Mouse (Mus musculus) heart, embryonic 14.5 days (tissue): Measurements from ENCODE around the gene Tas2r143. TPM values are rescaled to one million over a fixed set of nuclear protein-coding genes. Genes with fewer than 3 reads are reported as not detected.

Source experiments
- ATAC-seq: fragments of 200-750 bp; cut with Nextera tagmentation; 2 replicates; pipeline ENCODE4 v1.8.0; 2017; ENCODE audit warnings: low read depth, moderate TSS enrichment; ENCODE audit not compliant: insufficient number of reproducible peaks, insufficient read depth, low FRiP score
- H3K27ac ChIP-seq, 2 experiments: fragments of 200-500 bp in 1 of 2; fragments of 300-500 bp in 1 of 2; sonication (generic) in 1 of 2; replicated peaks in 1 of 2; 2 replicates each; pipeline ENCODE4 v1.5.1; 2012 to 2014; ENCODE audit warnings: low read depth in 2 of 2, low read length in 2 of 2, control low read depth in 1 of 2, mild to moderate bottlenecking in 1 of 2, mixed read lengths in 1 of 2; ENCODE audit not compliant: control insufficient read depth in 1 of 2, insufficient read depth in 1 of 2
- H3K27me3 ChIP-seq: fragments of 300-500 bp; sonication (generic); 2 replicates; pipeline ENCODE4 v1.6.1; 2014; ENCODE audit warnings: mild to moderate bottlenecking, low read length, control low read depth; ENCODE audit not compliant: control insufficient read depth, insufficient read depth
- H3K36me3 ChIP-seq: fragments of 300-500 bp; sonication (generic); 2 replicates; pipeline ENCODE4 v1.6.1; 2014; ENCODE audit warnings: mild to moderate bottlenecking, control low read depth, low read length, mixed read lengths; ENCODE audit not compliant: control insufficient read depth, insufficient read depth
- H3K4me1 ChIP-seq, 2 experiments: fragments of 200-500 bp in 1 of 2; fragments of 300-500 bp in 1 of 2; sonication (generic) in 1 of 2; 2 replicates each; pipeline ENCODE4 v1.6.1; 2012 to 2014; ENCODE audit warnings: low read length in 2 of 2, control low read depth in 1 of 2, mixed read lengths in 1 of 2; ENCODE audit not compliant: control insufficient read depth in 2 of 2, insufficient read depth in 2 of 2
- H3K4me2 ChIP-seq: fragments of 300-500 bp; sonication (generic); 2 replicates; pipeline ENCODE4 v1.6.1; 2014; ENCODE audit warnings: mild to moderate bottlenecking, low read length
- H3K4me3 ChIP-seq, 2 experiments: fragments of 200-500 bp in 1 of 2; fragments of 300-500 bp in 1 of 2; sonication (generic) in 1 of 2; 2 replicates each; pipeline ENCODE4 v1.5.1; 2012 to 2014; ENCODE audit warnings: low read length in 2 of 2, mild to moderate bottlenecking in 2 of 2, control low read depth in 1 of 2, low read depth in 1 of 2, moderate library complexity in 1 of 2; ENCODE audit not compliant: control insufficient read depth in 1 of 2, insufficient read depth in 1 of 2
- H3K9ac ChIP-seq: fragments of 300-500 bp; sonication (generic); 2 replicates; pipeline ENCODE4 v1.6.1; 2014; ENCODE audit warnings: mild to moderate bottlenecking, low read length
- H3K9me3 ChIP-seq: fragments of 300-500 bp; sonication (generic); 2 replicates; pipeline ENCODE4 v1.6.1; 2016; ENCODE audit warnings: low read length, control low read depth; ENCODE audit not compliant: control insufficient read depth
- WGBS: fragments of 180-500 bp; shearing (Covaris S2); extraction: QIAGEN DNeasy Blood & Tissue Kit; methylation state at CpG from one replicate; pipeline ENCODE4 v1.1.7; 2014; 5-methylcytosine and 5-hydroxymethylcytosine counted together
- polyA plus RNA-seq: library from polyadenylated mRNA; unstranded; fragments of >200 nt; fragmentation: Nextera tagmentation; extraction: Ambion mirVana; gene quantifications from 2 replicates; pipeline ENCODE4 v1.2.1, GENCODE M21; 2014

Tas2r143 gene
- polyA plus RNA-seq, result not detected in 2 replicates

DNA sequence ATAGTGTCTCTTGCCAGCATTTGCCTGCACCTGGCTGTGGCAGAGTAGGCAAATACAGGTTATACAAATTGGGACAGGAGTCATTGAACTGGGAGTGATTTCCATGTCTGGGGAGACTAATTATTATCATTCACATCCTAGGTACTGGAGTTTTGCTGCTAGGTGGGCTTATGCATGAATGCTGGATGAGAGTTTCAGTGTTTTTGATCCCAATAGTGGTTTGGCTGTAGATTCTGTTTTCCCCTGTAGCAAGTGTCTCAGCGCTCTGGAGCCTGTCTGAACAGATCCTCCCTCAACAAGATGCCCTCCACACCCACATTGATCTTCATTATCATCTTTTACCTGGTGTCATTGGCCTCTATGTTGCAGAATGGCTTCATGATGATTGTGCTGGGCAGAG, at the start of gene Tas2r143:
TSS of gene Tas2r143 (plus strand) at position 301 of the 400 bp plus-strand sequence.
- whole genome bisulfite sequencing, result 79% methylated on average over 1 of the region's 1 CpGs
- Histone ChIP-seq H3K4me1 (peaks cover 8 to 9% of the 10 kb centered on the region in 2 experiments; a peak in 3 of 4 replicates), H3K4me3 (no peak within 1 kb of the TSS), H3K36me3 (no peaks in the 10 kb centered on the region), H3K9me3 (no peaks in the 10 kb centered on the region), H3K9ac (no peak within 1 kb of the TSS), H3K27ac (no peak within 1 kb of the TSS), H3K27me3 (no peaks in the 10 kb centered on the region), H3K4me2 (no peak within 1 kb of the TSS)
- no peak for ATAC-seq

DNA sequence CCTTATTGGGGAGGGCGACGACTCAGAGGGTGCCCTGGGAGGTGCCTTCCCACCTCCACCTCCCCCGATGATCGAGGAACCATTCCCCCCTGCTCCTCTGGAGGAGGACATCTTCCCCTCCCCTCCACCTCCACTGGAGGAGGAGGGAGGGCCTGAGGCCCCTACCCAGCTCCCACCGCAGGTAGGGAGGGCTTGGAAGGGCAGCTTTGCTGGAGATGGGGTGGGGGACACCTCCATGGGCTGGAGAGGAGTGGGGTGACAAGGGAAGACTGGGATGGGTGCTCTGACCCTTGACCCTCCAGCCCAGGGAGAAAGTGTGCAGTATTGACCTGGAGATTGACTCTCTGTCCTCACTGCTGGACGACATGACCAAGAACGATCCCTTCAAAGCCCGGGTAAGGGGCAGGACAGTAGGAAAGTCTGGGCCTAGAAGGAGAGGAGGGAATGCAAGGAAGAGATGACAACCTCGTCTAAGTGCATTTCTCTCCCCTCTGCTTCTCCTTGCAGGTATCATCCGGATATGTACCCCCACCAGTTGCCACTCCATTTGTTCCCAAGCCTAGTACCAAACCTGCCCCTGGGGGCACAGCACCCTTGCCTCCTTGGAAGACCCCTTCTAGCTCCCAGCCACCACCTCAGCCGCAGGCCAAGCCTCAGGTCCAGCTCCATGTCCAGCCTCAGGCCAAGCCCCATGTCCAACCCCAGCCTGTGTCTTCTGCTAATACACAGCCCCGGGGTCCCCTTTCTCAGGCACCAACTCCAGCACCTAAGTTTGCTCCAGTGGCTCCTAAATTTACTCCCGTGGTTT, 48.9 kb upstream of the Tas2r143 start:
- 28% methylated on average over 12 of the region's 13 CpGs for WGBS
- Histone ChIP-seq H3K27ac (peak overlapping the region; percentile 86 to 99), H3K4me1 (peaks cover 39 to 59% of the 10 kb centered on the region in 2 experiments), H3K4me3 (peak overlapping the region; percentile 73 to 98), H3K9ac (peak overlapping the region; percentile 98), H3K4me2 (peak overlapping the region; percentile 96), H3K9me3 (no peaks in the 10 kb centered on the region), H3K27me3 (no peaks in the 10 kb centered on the region), H3K36me3 (peaks cover 46% of the 10 kb centered on the region)
- ATAC-seq, result no peak

DNA sequence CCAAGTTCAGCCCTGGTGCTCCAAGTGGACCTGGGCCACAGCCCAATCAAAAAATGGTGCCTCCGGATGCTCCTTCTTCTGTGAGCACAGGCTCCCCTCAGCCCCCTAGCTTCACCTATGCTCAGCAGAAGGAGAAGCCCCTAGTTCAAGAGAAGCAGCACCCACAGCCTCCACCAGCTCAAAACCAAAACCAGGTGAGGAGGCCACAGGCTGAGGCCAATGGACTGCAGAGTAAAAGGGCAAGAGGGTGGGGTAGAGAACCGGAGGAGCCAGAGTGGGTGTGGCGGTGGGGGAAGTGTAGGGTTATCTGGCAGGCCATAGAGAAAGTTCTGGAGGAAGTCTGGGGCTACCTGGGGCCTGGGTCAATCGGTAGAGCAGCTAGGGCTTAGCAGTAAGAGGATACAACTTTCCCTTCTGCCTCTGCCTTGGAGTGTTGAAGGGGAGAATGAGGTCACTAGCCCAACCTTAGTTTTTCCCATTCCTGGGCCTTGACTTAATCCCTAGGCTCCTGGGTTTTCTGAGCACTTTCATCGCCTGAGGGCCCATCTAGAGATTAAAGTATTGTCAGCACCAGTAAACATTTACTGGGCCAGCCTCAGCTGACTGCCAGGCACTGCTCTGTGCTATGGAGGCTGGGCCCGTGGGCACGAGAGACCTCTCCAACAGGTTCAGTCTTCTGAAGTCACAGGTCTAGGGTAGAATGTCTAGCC, 48.1 kb upstream of the Tas2r143 start:
- H3K9me3 ChIP-seq, result no peaks in the 10 kb centered on the region
- H3K4me1 ChIP-seq, result peaks cover 41 to 66% of the 10 kb centered on the region in 2 experiments
- WGBS, result 27% methylated on average over 7 of the region's 7 CpGs
- peak overlapping the region; percentile 96 for H3K4me2 ChIP-seq
- no peak for ATAC-seq
- peaks cover 54% of the 10 kb centered on the region for H3K36me3 ChIP-seq
- H3K4me3 ChIP-seq, result peak overlapping the region; percentile 73 to 98
- H3K27me3 ChIP-seq, result no peaks in the 10 kb centered on the region
- H3K9ac ChIP-seq, result peak overlapping the region; percentile 98
- peak overlapping the region; percentile 58 to 99 for H3K27ac ChIP-seq

DNA sequence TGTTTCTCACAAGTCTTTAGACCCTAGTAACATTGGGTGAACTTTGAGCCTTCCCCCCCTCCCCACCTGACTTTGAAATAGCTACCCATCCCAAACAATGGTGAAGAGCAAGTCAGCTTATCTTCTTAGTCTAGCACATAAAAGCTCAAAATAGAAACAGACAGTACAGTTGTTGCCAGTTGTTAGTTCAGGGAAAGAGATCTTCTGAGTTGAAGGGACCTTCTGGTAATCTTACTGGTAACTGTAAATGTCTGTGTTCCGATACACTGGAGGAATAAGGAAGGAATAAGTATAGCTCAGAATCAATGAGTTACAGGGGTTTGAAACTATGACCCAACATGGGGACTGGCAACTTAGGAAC, 47.6 kb upstream of the Tas2r143 start:
- ATAC-seq, result no peak
- peak overlapping the region; percentile 96 for H3K4me2 ChIP-seq
- peaks cover 41 to 70% of the 10 kb centered on the region in 2 experiments for H3K4me1 ChIP-seq
- H3K27ac ChIP-seq, result peak overlapping the region; percentile 58 to 99
- H3K9me3 ChIP-seq, result no peaks in the 10 kb centered on the region
- 75% methylated on average over 1 of the region's 1 CpGs for WGBS
- peak overlapping the region; percentile 98 for H3K9ac ChIP-seq
- peaks cover 59% of the 10 kb centered on the region for H3K36me3 ChIP-seq
- H3K4me3 ChIP-seq, result peak overlapping the region; percentile 73 to 98
- H3K27me3 ChIP-seq, result no peaks in the 10 kb centered on the region

DNA sequence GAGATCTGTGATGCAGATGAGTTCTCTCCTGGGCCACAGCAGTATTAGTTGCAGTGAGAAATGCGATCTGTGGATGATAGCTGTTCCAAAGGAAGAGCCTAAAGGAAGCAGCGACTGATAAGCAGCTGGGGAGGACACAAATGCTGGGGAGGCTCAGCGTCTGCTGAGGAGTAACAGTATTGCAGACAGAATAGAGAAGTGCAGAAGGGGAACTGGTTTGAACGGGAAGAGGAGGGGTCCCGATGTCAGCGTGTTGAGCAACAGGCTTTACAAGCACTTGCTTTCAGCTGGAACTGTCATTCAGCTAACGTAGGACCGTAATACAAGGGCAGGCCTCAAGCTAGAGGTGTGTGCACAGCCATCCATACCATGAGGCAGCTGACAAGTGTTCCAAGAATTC, 46.9 kb upstream of the Tas2r143 start:
- Histone ChIP-seq H3K27ac (peak overlapping the region; percentile 48 to 99), H3K9me3 (no peaks in the 10 kb centered on the region), H3K4me1 (peaks cover 44 to 78% of the 10 kb centered on the region in 2 experiments), H3K27me3 (no peaks in the 10 kb centered on the region), H3K36me3 (peaks cover 66% of the 10 kb centered on the region), H3K4me3 (peak overlapping the region; percentile 8 to 98; a peak in 3 of 4 replicates), H3K9ac (peak overlapping the region; percentile 98), H3K4me2 (peak overlapping the region; percentile 96)
- ATAC-seq, result no peak
- 32% methylated on average over 8 of the region's 8 CpGs for WGBS

DNA sequence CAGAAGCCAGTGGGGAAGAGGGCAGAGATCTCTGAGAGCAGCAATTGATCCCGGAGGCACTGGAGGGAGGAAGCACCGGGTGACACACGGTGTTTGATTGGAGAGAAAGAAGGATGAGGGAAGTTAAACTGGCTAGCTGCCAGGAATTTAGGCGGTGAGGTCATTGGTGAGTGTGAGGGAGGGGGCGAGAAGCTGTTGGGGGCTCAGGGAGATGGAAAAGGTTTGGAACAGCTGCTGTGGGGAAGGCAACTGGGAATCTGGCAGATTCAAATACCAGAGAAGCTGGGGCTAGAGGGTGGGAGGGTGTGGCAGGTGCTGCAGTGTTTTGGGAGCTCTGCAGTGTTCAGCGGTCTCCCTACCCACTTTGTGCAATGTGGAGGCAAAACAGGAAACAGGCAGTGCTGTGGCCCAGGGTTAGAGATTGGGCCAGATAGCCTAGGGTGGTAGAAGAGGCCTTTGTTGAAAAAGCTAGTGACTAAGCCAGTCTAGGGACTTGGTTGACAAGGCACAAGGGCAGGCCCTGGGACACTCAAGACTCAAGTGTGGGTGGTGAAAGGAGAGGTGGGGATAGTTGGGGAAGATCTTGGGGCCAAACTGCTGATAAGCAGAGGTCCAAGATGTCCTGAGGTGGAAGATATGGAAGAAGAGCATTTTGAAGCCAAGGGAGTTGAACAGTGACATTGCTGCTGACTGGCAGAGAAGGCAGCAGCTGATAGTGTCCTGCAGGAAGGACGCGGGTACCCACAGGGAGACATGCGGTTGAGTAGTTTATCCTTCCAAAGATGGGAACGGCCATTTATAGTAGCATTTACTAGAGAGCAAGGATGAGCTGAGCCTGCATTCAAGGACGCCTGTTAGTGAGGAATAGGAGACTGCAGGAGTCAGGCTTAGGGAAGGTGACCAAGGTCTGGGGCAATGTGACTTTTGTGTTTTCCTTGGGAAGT, 45.7 kb upstream of the Tas2r143 start:
- H3K4me1 ChIP-seq, result peaks cover 50 to 79% of the 10 kb centered on the region in 2 experiments
- no peak for ATAC-seq
- H3K9me3 ChIP-seq, result no peaks in the 10 kb centered on the region
- peak overlapping the region; percentile 96 for H3K4me2 ChIP-seq
- H3K9ac ChIP-seq, result peak overlapping the region; percentile 67
- H3K27ac ChIP-seq, result peak overlapping the region; percentile 48 to 99
- H3K36me3 ChIP-seq, result peaks cover 78% of the 10 kb centered on the region
- H3K4me3 ChIP-seq, result peak overlapping the region; percentile 20 to 98
- WGBS, result 13% methylated on average over 11 of the region's 11 CpGs
- H3K27me3 ChIP-seq, result no peaks in the 10 kb centered on the region

DNA sequence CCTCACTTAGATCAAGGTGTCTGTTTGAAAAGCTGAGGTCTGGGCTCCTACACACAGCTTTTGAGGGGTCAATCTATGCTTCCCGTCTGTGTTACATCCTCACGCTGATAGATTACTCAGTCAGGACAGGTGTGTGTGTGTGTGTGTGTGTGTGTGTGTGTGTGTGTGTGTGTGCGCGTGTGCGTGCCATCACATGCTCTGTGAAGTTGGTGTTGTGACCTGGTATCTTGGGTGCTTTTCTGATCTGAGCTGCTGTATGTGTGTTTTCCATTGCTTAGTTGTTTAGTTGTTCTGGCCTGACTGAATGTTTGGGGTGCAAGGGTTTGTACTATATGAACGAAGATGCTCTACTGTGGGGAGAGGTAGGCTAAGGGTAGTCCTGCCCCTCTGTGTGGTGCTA, 44.7 kb upstream of the Tas2r143 start:
- H3K9ac ChIP-seq, result peak overlapping the region; percentile 67; the same call in 1 of the 2 replicates
- no peak overlapping the region for H3K4me3 ChIP-seq
- no peaks in the 10 kb centered on the region for H3K9me3 ChIP-seq
- peak overlapping the region in 1 of 2 experiments; percentile 99; a peak in 2 of 4 replicates for H3K27ac ChIP-seq
- peaks cover 58 to 88% of the 10 kb centered on the region in 2 experiments for H3K4me1 ChIP-seq
- H3K4me2 ChIP-seq, result peak overlapping the region; percentile 96; the same call in 1 of the 2 replicates
- 92% methylated on average over 6 of the region's 6 CpGs for WGBS
- peaks cover 88% of the 10 kb centered on the region for H3K36me3 ChIP-seq
- H3K27me3 ChIP-seq, result no peaks in the 10 kb centered on the region
- ATAC-seq, result no peak
